Mouse (Mus musculus) limb, embryonic 11.5 days (tissue): ENCODE data around the gene Rhbdd1. TPM values are rescaled to one million over a fixed set of nuclear protein-coding genes. Genes with fewer than 3 reads are reported as not detected.

Experiments used
- ATAC-seq: fragments of 200-750 bp; cut with Nextera tagmentation; 2 replicates; pipeline ENCODE4 v1.8.0; 2017; ENCODE audit warnings: low read depth; ENCODE audit not compliant: insufficient number of reproducible peaks, low FRiP score, low TSS enrichment
- DNase-seq: peaks from one replicate; pipeline ENCODE4 v3.0.0-alpha.2; 2015; ENCODE audit warnings: low spot score
- H3K27ac ChIP-seq: fragments of 300-500 bp; sonication (generic); replicated peaks from 2 replicates; pipeline ENCODE4 v1.5.1; 2014; ENCODE audit warnings: low read depth, mild to moderate bottlenecking, low read length
- H3K27me3 ChIP-seq: fragments of 300-500 bp; sonication (generic); 2 replicates; pipeline ENCODE4 v1.6.1; 2014; ENCODE audit warnings: mild to moderate bottlenecking, low read length, mixed read lengths; ENCODE audit not compliant: control insufficient read depth, insufficient read depth
- H3K36me3 ChIP-seq: fragments of 300-500 bp; sonication (generic); 2 replicates; pipeline ENCODE4 v1.6.1; 2014; ENCODE audit warnings: mild to moderate bottlenecking, low read length, moderate library complexity, mixed read lengths; ENCODE audit not compliant: control insufficient read depth, insufficient read depth
- H3K4me1 ChIP-seq: fragments of 300-500 bp; sonication (generic); 2 replicates; pipeline ENCODE4 v1.6.1; 2014; ENCODE audit warnings: low read length, mixed read lengths; ENCODE audit not compliant: control insufficient read depth, insufficient read depth
- H3K4me2 ChIP-seq: fragments of 300-500 bp; sonication (generic); 2 replicates; pipeline ENCODE4 v1.6.1; 2014; ENCODE audit warnings: low read depth, mild to moderate bottlenecking, moderate library complexity; ENCODE audit not compliant: severe bottlenecking
- H3K4me3 ChIP-seq: fragments of 300-500 bp; sonication (generic); 2 replicates; pipeline ENCODE4 v1.5.1; 2014; ENCODE audit warnings: low read depth, low read length
- H3K9ac ChIP-seq: fragments of 300-500 bp; sonication (generic); 2 replicates; pipeline ENCODE4 v1.6.1; 2014; ENCODE audit warnings: mild to moderate bottlenecking, low read length
- H3K9me3 ChIP-seq: fragments of 300-500 bp; sonication (generic); 2 replicates; pipeline ENCODE4 v1.6.1; 2016; ENCODE audit warnings: low read length; ENCODE audit not compliant: control insufficient read depth
- WGBS: fragments of 180-500 bp; shearing (Covaris S2); extraction: QIAGEN DNeasy Blood & Tissue Kit; methylation state at CpG from one replicate; pipeline ENCODE4 v1.1.7; 2014; 5-methylcytosine and 5-hydroxymethylcytosine counted together
- polyA plus RNA-seq: library from polyadenylated mRNA; unstranded; fragments of >200 nt; fragmentation: Nextera tagmentation; extraction: Ambion mirVana; gene quantifications from 2 replicates; pipeline ENCODE4 v1.2.1, GENCODE M21; 2014

The Rhbdd1 gene
- polyA plus RNA-seq, 1 experiment from 2014 or later = 6.3 TPM

DNA sequence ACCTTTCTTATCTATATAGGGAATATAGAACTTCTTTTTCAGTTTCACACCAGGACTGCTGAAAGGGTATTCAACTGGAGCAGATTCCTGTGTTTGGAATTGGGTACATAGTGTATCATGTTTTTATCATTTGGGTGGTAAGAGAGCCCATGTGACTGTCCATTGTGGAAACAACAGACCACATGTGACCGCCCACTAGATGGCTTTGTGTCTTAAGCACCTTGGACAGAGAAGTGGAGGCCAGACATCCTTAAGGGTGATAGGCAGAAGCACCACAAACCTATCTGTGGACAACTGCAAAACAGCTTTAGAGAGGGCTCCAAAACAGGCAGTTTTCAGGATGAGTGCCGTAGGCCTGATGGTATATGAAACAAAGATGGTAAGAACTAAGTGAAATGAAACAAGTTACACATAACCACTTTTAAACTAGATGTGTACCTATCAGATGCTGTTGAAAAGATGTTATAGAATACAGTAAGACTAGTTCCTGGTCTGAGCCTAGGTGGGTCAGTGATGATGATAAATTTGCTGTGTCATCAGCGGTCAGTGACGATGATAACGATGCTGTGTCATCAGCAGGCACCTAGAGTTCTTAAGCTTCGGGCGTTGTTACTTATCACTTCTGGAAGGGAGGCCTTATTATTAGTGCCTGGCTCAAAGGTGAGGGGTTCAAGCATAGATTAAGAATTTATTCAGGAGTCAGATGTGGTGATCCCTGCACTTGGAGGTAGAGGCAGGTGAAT is 12.0 kb downstream of the Rhbdd1 start:
- no peaks in the 10 kb centered on the region for H3K9me3 ChIP-seq
- ATAC-seq = no peak
- no peaks in the 10 kb centered on the region for H3K4me1 ChIP-seq
- 90% methylated on average over 7 of the region's 7 CpGs for WGBS
- no peak overlapping the region for H3K27ac ChIP-seq
- DNase-seq = no peak
- H3K4me2 ChIP-seq = no peak overlapping the region
- no peak overlapping the region for H3K4me3 ChIP-seq
- H3K36me3 ChIP-seq = no peaks in the 10 kb centered on the region
- no peaks in the 10 kb centered on the region for H3K27me3 ChIP-seq
- H3K9ac ChIP-seq = no peak overlapping the region

DNA sequence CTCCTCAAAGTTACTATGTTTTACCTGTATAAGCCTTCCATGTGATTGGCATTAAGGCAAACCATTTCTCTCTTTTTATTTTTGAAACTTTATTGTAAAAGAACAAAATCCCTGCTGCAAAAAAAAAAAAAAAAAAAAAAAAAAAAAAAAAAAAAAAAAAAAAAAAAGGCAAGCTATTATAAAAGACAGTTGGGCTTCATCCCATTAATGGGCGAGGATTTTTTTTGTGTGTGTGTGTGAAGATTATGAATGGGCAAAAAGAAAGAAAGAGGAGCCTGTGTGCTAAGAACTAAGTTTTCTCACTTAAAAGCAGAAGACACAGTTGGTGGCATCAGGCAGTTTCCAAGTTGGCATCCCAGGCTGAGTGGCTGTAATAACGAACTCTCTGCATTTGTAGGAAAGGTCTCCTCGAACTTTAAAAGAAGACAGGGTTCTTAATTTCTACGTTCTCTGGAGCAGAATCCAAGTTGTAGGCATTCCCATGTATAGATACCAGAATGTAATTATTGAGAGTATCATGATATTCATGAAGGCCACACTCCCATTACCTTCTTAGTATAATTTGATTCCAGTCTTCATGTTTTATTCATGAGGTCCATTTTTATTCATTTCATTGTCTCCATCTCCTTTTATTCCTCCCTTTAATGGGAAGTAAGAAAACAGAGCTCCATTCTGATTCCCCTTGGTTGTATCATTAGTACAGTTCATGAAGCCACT is 13.1 kb downstream of the Rhbdd1 start:
- Histone ChIP-seq H3K4me2 (no peak overlapping the region), H3K36me3 (no peaks in the 10 kb centered on the region), H3K9ac (no peak overlapping the region), H3K27me3 (no peaks in the 10 kb centered on the region), H3K4me3 (no peak overlapping the region), H3K27ac (no peak overlapping the region), H3K9me3 (no peaks in the 10 kb centered on the region), H3K4me1 (no peaks in the 10 kb centered on the region)
- ATAC-seq = no peak
- DNase-seq = no peak
- WGBS = 85% methylated on average over 4 of the region's 4 CpGs

DNA sequence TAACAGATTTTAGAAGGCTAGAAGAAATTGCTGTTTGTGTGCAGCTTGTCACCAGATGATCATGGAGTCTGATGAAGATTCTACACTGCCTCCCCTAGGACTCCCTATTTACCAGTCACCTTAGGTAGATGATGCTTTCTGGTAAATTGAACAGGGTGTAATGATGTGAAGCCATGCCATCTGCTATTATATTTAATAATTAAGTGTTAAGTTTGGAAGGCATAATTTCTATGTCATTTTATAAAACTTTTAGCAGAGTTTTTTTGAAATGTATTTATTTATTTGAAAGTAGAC is 13.6 kb downstream of the Rhbdd1 start:
- ATAC-seq = no peak
- Histone ChIP-seq H3K9ac (no peak overlapping the region), H3K36me3 (no peaks in the 10 kb centered on the region), H3K4me1 (no peaks in the 10 kb centered on the region), H3K9me3 (no peaks in the 10 kb centered on the region), H3K4me3 (no peak overlapping the region), H3K27me3 (no peaks in the 10 kb centered on the region), H3K4me2 (no peak overlapping the region), H3K27ac (no peak overlapping the region)
- DNase-seq = no peak

DNA sequence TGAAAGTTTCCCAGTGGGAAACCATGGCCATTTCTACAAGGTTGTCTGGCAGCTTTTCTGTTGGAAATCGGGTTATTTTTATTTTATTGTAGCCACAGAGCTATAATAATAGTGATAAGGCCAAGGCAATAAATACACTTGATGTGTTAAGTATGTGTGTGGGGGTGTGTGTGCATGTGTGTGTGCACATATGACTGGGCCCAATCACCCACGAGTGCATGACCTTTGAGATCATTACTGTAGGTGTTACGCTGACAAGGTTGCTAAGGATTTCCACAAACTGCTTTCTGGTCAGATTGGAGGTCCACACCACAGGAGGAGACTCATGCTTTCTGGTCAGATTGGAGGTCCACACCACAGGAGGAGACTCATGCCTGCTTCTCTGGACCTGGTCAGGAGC is 18.3 kb downstream of the Rhbdd1 start:
- 89% methylated on average over 3 of the region's 3 CpGs for WGBS
- DNase-seq (no peak), ATAC-seq (no peak)
- H3K4me3 ChIP-seq = no peak overlapping the region
- no peak overlapping the region for H3K9ac ChIP-seq
- no peaks in the 10 kb centered on the region for H3K36me3 ChIP-seq
- H3K4me2 ChIP-seq = no peak overlapping the region
- H3K4me1 ChIP-seq = no peaks in the 10 kb centered on the region
- H3K27ac ChIP-seq = no peak overlapping the region
- H3K27me3 ChIP-seq = no peaks in the 10 kb centered on the region
- H3K9me3 ChIP-seq = no peaks in the 10 kb centered on the region

DNA sequence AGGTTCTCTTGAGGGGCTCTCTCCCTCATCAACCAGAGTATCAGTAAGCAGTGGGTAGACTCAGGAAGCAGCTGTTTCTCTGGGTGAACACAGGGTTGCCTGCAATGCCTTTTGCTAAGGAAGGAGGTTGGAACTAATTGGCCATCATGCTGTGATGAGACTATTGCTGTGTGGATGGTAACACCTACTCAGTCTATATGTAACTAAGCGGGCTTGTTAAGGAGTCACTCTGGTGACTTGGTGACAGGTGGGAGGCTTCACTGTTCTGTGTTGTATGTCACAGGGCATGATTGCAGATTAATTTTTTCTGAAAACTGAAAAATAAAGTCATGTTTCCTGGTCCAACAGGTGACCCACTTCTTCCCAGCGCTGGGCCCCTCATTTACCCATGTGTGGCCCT is 36.8 kb downstream of the Rhbdd1 start:
- no peaks in the 10 kb centered on the region for H3K9me3 ChIP-seq
- no peaks in the 10 kb centered on the region for H3K27me3 ChIP-seq
- H3K4me2 ChIP-seq = no peak overlapping the region
- H3K4me3 ChIP-seq = no peak overlapping the region
- H3K36me3 ChIP-seq = no peaks in the 10 kb centered on the region
- no peak for ATAC-seq
- H3K9ac ChIP-seq = no peak overlapping the region
- DNase-seq = no peak
- no peak overlapping the region for H3K27ac ChIP-seq
- peaks cover 2% of the 10 kb centered on the region; the same call in 1 of the 2 replicates for H3K4me1 ChIP-seq
- WGBS = 81% methylated on average over 2 of the region's 2 CpGs

DNA sequence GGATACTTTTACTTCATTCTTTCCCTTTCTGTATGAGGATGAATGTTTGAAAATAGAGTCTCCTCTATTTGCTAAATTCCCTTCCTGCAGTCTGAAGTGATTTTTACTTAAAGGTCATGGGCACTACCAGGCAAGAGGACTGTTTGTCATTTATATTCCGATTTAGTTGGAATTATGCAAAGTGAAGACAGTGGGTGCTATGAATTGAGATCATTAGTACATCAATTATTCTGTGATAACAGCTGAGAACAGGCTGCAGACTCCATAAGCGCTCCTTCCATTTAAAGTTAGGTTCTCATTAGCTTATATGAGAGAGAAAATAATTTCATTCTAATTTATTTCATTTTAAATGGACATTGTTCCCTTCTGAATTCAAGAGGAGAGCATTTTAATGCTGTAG is 37.5 kb downstream of the Rhbdd1 start:
- no peaks in the 10 kb centered on the region for H3K27me3 ChIP-seq
- H3K9me3 ChIP-seq = no peaks in the 10 kb centered on the region
- DNase-seq = no peak
- H3K4me3 ChIP-seq = no peak overlapping the region
- no peak overlapping the region for H3K27ac ChIP-seq
- no peak overlapping the region for H3K9ac ChIP-seq
- no peak overlapping the region for H3K4me2 ChIP-seq
- peaks cover 2% of the 10 kb centered on the region; the same call in 1 of the 2 replicates for H3K4me1 ChIP-seq
- no peaks in the 10 kb centered on the region for H3K36me3 ChIP-seq
- ATAC-seq = no peak
- WGBS = 87% methylated on average over 2 of the region's 2 CpGs

DNA sequence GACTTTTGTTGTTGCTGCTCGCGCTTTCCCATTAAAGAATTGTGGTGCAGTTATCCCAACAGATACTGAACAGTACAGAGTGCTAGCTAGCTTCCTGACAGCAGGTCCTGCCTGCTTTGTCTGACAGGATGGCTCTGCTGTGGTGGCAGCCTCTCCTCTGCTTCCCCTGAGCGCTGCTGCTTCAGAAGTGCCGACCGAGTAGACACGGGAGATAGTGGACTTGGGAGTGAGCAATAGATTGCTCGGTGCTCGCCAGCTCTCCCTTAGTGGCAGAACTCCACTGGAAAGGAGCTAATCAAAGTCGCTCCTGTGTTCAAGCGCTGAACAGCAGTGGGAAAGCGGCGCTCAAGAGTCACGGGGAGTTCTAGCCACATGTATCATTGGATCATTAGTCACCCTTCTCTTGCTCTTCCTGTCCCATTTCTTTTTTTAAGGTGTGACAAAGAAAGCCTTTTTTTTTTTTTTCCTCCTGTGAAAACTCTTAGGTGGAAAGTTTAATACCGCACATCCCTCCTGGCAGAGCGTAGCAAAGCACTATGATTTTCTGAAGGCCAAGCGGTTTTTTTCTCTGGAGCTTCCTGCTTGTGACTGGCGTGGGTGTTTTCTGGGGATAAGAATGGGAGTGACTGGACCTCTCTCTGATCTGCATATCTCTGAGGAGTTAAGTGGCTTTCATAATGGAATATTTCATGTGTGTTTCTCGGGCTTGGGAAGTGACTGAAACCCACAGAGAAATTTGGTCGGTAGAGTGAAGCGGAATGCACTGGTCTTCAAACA is 42.8 kb downstream of the Rhbdd1 start:
- Histone ChIP-seq H3K4me3 (no peak overlapping the region), H3K4me2 (no peak overlapping the region), H3K36me3 (no peaks in the 10 kb centered on the region), H3K27ac (no peak overlapping the region), H3K27me3 (no peaks in the 10 kb centered on the region), H3K9me3 (no peaks in the 10 kb centered on the region), H3K4me1 (peaks cover 14% of the 10 kb centered on the region; the same call in 1 of the 2 replicates), H3K9ac (no peak overlapping the region)
- 75% methylated on average over 20 of the region's 20 CpGs for WGBS
- DNase-seq (no peak), ATAC-seq (no peak)

DNA sequence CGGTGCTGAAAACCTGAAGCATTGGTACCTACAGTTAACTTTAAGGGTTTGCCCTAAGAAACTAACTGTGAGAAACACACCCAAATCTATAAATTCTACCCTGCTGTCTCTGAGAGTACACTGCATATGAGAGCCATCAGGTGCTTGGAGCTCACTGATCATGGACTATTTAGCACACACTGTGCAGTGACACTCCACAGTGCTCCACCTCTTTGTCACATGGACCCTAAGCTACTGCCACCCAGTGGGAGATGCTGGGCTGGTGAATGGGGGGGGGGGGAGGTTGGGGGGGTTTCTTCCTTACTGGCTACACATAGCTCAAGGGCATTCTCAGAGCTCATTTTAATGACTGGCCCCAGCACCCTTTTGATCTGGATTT is 43.4 kb downstream of the Rhbdd1 start:
- ATAC-seq = no peak
- H3K9me3 ChIP-seq = no peaks in the 10 kb centered on the region
- no peaks in the 10 kb centered on the region for H3K27me3 ChIP-seq
- no peak overlapping the region for H3K4me3 ChIP-seq
- no peak overlapping the region for H3K4me2 ChIP-seq
- no peak for DNase-seq
- H3K4me1 ChIP-seq = peaks cover 12% of the 10 kb centered on the region; the same call in 1 of the 2 replicates
- H3K9ac ChIP-seq = no peak overlapping the region
- H3K27ac ChIP-seq = no peak overlapping the region
- WGBS = 78% methylated on average over 1 of the region's 1 CpGs
- H3K36me3 ChIP-seq = no peaks in the 10 kb centered on the region
